29 mouse cellular contexts compared by ENCODE assay signal in the genomic region with DNA sequence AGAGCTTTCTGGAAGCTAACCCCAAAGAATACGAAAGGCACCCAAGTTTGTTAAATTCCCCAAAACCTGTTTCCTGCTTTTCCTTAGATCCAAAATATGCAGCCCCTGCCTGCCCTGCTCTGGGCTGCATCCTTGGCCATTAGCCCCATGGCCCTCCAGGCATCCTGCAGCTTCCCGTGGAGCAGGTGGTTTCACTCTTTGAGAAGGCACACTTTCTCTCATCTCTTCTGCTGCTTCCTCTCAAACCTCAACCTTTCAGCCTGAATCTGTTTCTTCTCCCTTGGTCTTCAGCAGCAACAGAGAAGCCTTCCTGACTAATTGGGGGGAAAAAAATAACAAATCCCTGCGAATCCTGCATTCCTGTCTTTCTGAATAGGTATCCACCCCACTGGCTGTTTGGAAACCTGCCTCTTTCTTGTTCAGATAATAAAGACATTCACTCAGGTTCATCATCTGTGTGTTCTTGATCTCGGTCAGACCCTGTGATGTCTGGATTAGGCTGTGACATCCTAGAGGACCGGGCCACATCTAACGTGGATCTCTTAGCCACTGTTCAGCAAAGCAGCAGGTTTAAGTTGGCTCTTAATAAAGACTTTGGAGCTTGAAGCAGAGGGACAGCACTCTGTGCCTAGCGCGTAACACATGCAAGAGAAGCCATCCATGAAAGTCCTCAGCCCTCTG. TPM values are rescaled to one million over a fixed set of nuclear protein-coding genes. Genes with fewer than 3 reads are reported as not detected.
A peak's percentile ranks its signal among the peaks of the same experiment; 100 is the strongest.
DNase-seq lines count a peak whose midpoint lies in the region; ATAC-seq lines count a peak whose summit lies in the region.
"Had no signal": no experiment of that assay in that cellular context is flagged by ENCODE, and none has a peak within 500 bp of the region (broad histone marks: within the 10 kb centered on the region; RNA-seq: fewer than 3 reads in every experiment).

No protein-coding gene starts in this region.

- H3K9ac ChIP-seq in forebrain, embryonic 16.5 days (replicated peaks; ENCODE audit: low read depth, low read length), result no peak overlapping the region
- H3K9ac ChIP-seq in forebrain, embryonic 14.5 days (ENCODE audit: low read length), result no peak overlapping the region
- 0 out of 2 replicates have a peak overlapping the region, but pooled peaks have one; percentile 7 for H3K9ac ChIP-seq in hindbrain, embryonic 15.5 days
- H3K9ac ChIP-seq in neural tube, embryonic 12.5 days, result no peak overlapping the region
- H3K9ac ChIP-seq: embryonic facial prominence, embryonic 12.5 days; heart, embryonic 15.5 days; kidney, embryonic 15.5 days; limb, embryonic 13.5 days; lung, embryonic 15.5 days had no signal

- H3K4me2 ChIP-seq in forebrain, embryonic 16.5 days (ENCODE audit: low read length), result peak overlapping the region; percentile 17; the same call in 1 of the 2 replicates
- H3K4me2 ChIP-seq in forebrain, embryonic 14.5 days (ENCODE audit: low read length), result no peak overlapping the region
- peak overlapping the region; percentile 82 for H3K4me2 ChIP-seq in hindbrain, embryonic 15.5 days
- peak overlapping the region; percentile 89; the same call in 1 of the 2 replicates for H3K4me2 ChIP-seq in neural tube, embryonic 12.5 days (replicated peaks)
- H3K4me2 ChIP-seq: embryonic facial prominence, embryonic 12.5 days; heart, embryonic 15.5 days; kidney, embryonic 15.5 days; limb, embryonic 13.5 days; liver, embryonic 11.5 days; lung, embryonic 15.5 days; midbrain, embryonic 11.5 days had no signal

- no peaks in the 10 kb centered on the region for H3K27me3 ChIP-seq in forebrain, embryonic 16.5 days (replicated peaks; ENCODE audit: control insufficient read depth, insufficient read depth, low read length)
- peaks cover 8% of the 10 kb centered on the region; the same call in 1 of the 2 replicates for H3K27me3 ChIP-seq in forebrain, embryonic 14.5 days (replicated peaks; ENCODE audit: control insufficient read depth, insufficient read depth, low read length)
- H3K27me3 ChIP-seq in hindbrain, embryonic 15.5 days, result no peaks in the 10 kb centered on the region
- H3K27me3 ChIP-seq in hindbrain, embryonic 10.5 days (ENCODE audit: insufficient read depth, poor library complexity, severe bottlenecking), result peaks cover 16% of the 10 kb centered on the region
- H3K27me3 ChIP-seq in neural tube, embryonic 12.5 days (replicated peaks), result peaks cover 10% of the 10 kb centered on the region

- WGBS in forebrain, embryonic 16.5 days, result 64% methylated on average over 8 of the region's 8 CpGs
- 68% methylated on average over 8 of the region's 8 CpGs for WGBS in forebrain, embryonic 14.5 days
- WGBS in hindbrain, embryonic 15.5 days, result 76% methylated on average over 8 of the region's 8 CpGs
- whole genome bisulfite sequencing in hindbrain, embryonic 10.5 days, result 74% methylated on average over 8 of the region's 8 CpGs
- 88% methylated on average over 8 of the region's 8 CpGs for WGBS in neural tube, embryonic 12.5 days

- DNase-seq in forebrain, embryonic 14.5 days (ENCODE audit: low spot score), result no peak
- DNase-seq in hindbrain, embryonic 10.5 days (ENCODE audit: low spot score), result no peak
- DNase-seq in neural tube, embryonic 10.5 days (ENCODE audit: extremely low spot score, low spot score), result no peak
- no peak for DNase-seq in right cerebral cortex, adult 18-20 months
- no peak for DNase-seq in gastrocnemius, postnatal 14 days
- DNase-seq: adrenal gland, postnatal 14 days; cerebellum, adult 18-20 months; cerebellum, postnatal 36 days; gastrocnemius, postnatal 10 days; heart, postnatal 36 days; kidney, adult 18-20 months; kidney, postnatal 25 days; spleen, adult 18-20 months; thymus, postnatal 14 days had no signal

- no peak overlapping the region for H3K4me3 ChIP-seq in forebrain, embryonic 16.5 days (replicated peaks; ENCODE audit: low read length)
- no peak overlapping the region for H3K4me3 ChIP-seq in forebrain, embryonic 14.5 days (ENCODE audit: low read depth, low read length)
- H3K4me3 ChIP-seq in hindbrain, embryonic 15.5 days, result 0 out of 2 replicates have a peak overlapping the region, but pooled peaks have one; percentile 8
- H3K4me3 ChIP-seq in hindbrain, embryonic 10.5 days, result no peak overlapping the region
- H3K4me3 ChIP-seq in neural tube, embryonic 12.5 days, result no peak overlapping the region
- H3K4me3 ChIP-seq: embryonic facial prominence, embryonic 12.5 days; heart, embryonic 10.5 days; heart, embryonic 15.5 days; kidney, embryonic 15.5 days; limb, embryonic 13.5 days; lung, embryonic 15.5 days had no signal

- no peaks in the 10 kb centered on the region for H3K9me3 ChIP-seq in forebrain, embryonic 16.5 days (ENCODE audit: control insufficient read depth, low read length)
- no peaks in the 10 kb centered on the region for H3K9me3 ChIP-seq in forebrain, embryonic 14.5 days (replicated peaks; ENCODE audit: control insufficient read depth, low read length)
- no peaks in the 10 kb centered on the region for H3K9me3 ChIP-seq in hindbrain, embryonic 15.5 days
- H3K9me3 ChIP-seq in hindbrain, embryonic 10.5 days, result no peaks in the 10 kb centered on the region
- H3K9me3 ChIP-seq in neural tube, embryonic 12.5 days, result no peaks in the 10 kb centered on the region
- H3K9me3 ChIP-seq: embryonic facial prominence, embryonic 12.5 days; heart, embryonic 10.5 days; heart, embryonic 15.5 days; kidney, embryonic 15.5 days; limb, embryonic 13.5 days; lung, embryonic 15.5 days had no signal

- peaks cover 7% of the 10 kb centered on the region for H3K4me1 ChIP-seq in forebrain, embryonic 16.5 days (replicated peaks; ENCODE audit: control insufficient read depth, insufficient read depth, low read length)
- H3K4me1 ChIP-seq in forebrain, embryonic 14.5 days (ENCODE audit: control insufficient read depth, insufficient read depth, low read length), result no peaks in the 10 kb centered on the region
- H3K4me1 ChIP-seq in hindbrain, embryonic 15.5 days (replicated peaks), result peaks cover 46% of the 10 kb centered on the region
- peaks cover 5% of the 10 kb centered on the region for H3K4me1 ChIP-seq in hindbrain, embryonic 10.5 days (replicated peaks)
- peaks cover 14% of the 10 kb centered on the region; the same call in 1 of the 2 replicates for H3K4me1 ChIP-seq in neural tube, embryonic 12.5 days
- H3K4me1 ChIP-seq: embryonic facial prominence, embryonic 12.5 days; heart, embryonic 10.5 days; heart, embryonic 15.5 days; kidney, embryonic 15.5 days; limb, embryonic 13.5 days; lung, embryonic 15.5 days had no signal

- no peak overlapping the region for H3K27ac ChIP-seq in forebrain, embryonic 16.5 days (ENCODE audit: low read length)
- no peak overlapping the region for H3K27ac ChIP-seq in forebrain, embryonic 14.5 days (ENCODE audit: low read depth, low read length)
- H3K27ac ChIP-seq in hindbrain, embryonic 15.5 days (replicated peaks), result no peak overlapping the region
- H3K27ac ChIP-seq in hindbrain, embryonic 10.5 days, result no peak overlapping the region
- no peak overlapping the region for H3K27ac ChIP-seq in neural tube, embryonic 12.5 days
- H3K27ac ChIP-seq: embryonic facial prominence, embryonic 12.5 days; heart, embryonic 10.5 days; heart, embryonic 15.5 days; kidney, embryonic 15.5 days; limb, embryonic 13.5 days; lung, embryonic 15.5 days had no signal

- no peaks in the 10 kb centered on the region for H3K36me3 ChIP-seq in forebrain, embryonic 16.5 days (ENCODE audit: control insufficient read depth, insufficient read depth)
- H3K36me3 ChIP-seq in forebrain, embryonic 14.5 days (ENCODE audit: control insufficient read depth, insufficient read depth, low read length), result no peaks in the 10 kb centered on the region
- no peaks in the 10 kb centered on the region for H3K36me3 ChIP-seq in hindbrain, embryonic 15.5 days
- no peaks in the 10 kb centered on the region for H3K36me3 ChIP-seq in hindbrain, embryonic 10.5 days
- H3K36me3 ChIP-seq in neural tube, embryonic 12.5 days, result no peaks in the 10 kb centered on the region
- H3K36me3 ChIP-seq: embryonic facial prominence, embryonic 12.5 days; heart, embryonic 10.5 days; heart, embryonic 15.5 days; kidney, embryonic 15.5 days; limb, embryonic 13.5 days; lung, embryonic 15.5 days had no signal

- intact Hi-C loops in gastrocnemius, postnatal 14 days (cut with DNase I; ENCODE audit: low total_unique reads), result no loop called here

- ATAC-seq in forebrain, embryonic 16.5 days, result no peak
- no peak for ATAC-seq in forebrain, embryonic 14.5 days
- no peak for ATAC-seq in hindbrain, embryonic 15.5 days (ENCODE audit: low FRiP score, low read depth)
- no peak for ATAC-seq in neural tube, embryonic 12.5 days (ENCODE audit: low FRiP score, low read depth)
- ATAC-seq: inflammation-experienced regulatory T-cells, adult 6 months had no signal

RNA-seq across cellular contexts. Expression of a gene that starts 6.1 kb away (rescaled TPM):
- polyA plus RNA-seq in forebrain, embryonic 16.5 days (2015; fragmentation: Nextera tagmentation; extraction: Ambion mirVana), result 6.1 and 7.7 TPM in 2 replicates
- polyA plus RNA-seq in forebrain, embryonic 14.5 days (2014; fragmentation: Nextera tagmentation; extraction: Ambion mirVana), result 2.8 and 3.6 TPM in 2 replicates
- polyA plus RNA-seq in hindbrain, embryonic 15.5 days (2015; fragmentation: Nextera tagmentation; extraction: Ambion mirVana), result 9.3 and 12.2 TPM in 2 replicates
- 0.24 and 0.92 TPM in 2 replicates for polyA plus RNA-seq in hindbrain, embryonic 10.5 days (2016; fragmentation: Nextera tagmentation; extraction: Ambion mirVana)
- 5.3 and 5.8 TPM in 2 replicates for polyA plus RNA-seq in neural tube, embryonic 12.5 days (2016; fragmentation: Nextera tagmentation; extraction: Ambion mirVana)
- under 1 TPM; 0.04 to 0.16 TPM for total RNA-seq in gastrocnemius, postnatal 14 days (2021)
- total RNA-seq: granulocyte monocyte progenitor cell, adult 5-6 weeks; heart, postnatal 36 days; neutrophil, adult 5-6 weeks had no signal
- polyA plus RNA-seq: heart, embryonic 10.5 days; inflammation-experienced regulatory T-cells, adult 6 months; limb, embryonic 13.5 days; liver, embryonic 11.5 days; liver, embryonic 16.5 days had no signal

RNA-seq across cellular contexts. Expression of a gene that starts 52.4 kb away (rescaled TPM):
- polyA plus RNA-seq in forebrain, embryonic 16.5 days (2015; fragmentation: Nextera tagmentation; extraction: Ambion mirVana), result 29.2 and 31.4 TPM in 2 replicates
- polyA plus RNA-seq in forebrain, embryonic 14.5 days (2014; fragmentation: Nextera tagmentation; extraction: Ambion mirVana), result 28.6 and 35.0 TPM in 2 replicates
- polyA plus RNA-seq in hindbrain, embryonic 15.5 days (2015; fragmentation: Nextera tagmentation; extraction: Ambion mirVana), result 27.8 and 29.7 TPM in 2 replicates
- 31.6 and 32.0 TPM in 2 replicates for polyA plus RNA-seq in hindbrain, embryonic 10.5 days (2016; fragmentation: Nextera tagmentation; extraction: Ambion mirVana)
- polyA plus RNA-seq in neural tube, embryonic 12.5 days (2016; fragmentation: Nextera tagmentation; extraction: Ambion mirVana), result 28.1 and 30.9 TPM in 2 replicates
- total RNA-seq in gastrocnemius, postnatal 14 days (2021), result 10 to 100 TPM; 16.7 TPM
